In genomic region chr2:93174159-93174558, GRCm38 (mm10) we compare ENCODE assay signal across 14 mouse cellular contexts. TPM values are rescaled to one million over a fixed set of nuclear protein-coding genes. Genes with fewer than 3 reads are reported as not detected.
A peak's percentile ranks its signal among the peaks of the same experiment; 100 is the strongest.
DNase-seq lines count a peak whose midpoint lies in the region; ATAC-seq and TF ChIP-seq lines count a peak whose summit lies in the region.
"Had no signal": no experiment of that assay in that cellular context is flagged by ENCODE, and none has a peak within 500 bp of the region (broad histone marks: within the 10 kb centered on the region; RNA-seq: fewer than 3 reads in every experiment).

No protein-coding gene starts in this region.

- H3K27me3 ChIP-seq in hindbrain, embryonic 11.5 days (ENCODE audit: control insufficient read depth, insufficient read depth, low read length): no peaks in the 10 kb centered on the region; the same call in 1 of the 2 replicates
- H3K27me3 ChIP-seq in hindbrain, embryonic 16.5 days (replicated peaks; ENCODE audit: control insufficient read depth, insufficient read depth, low read length): no peaks in the 10 kb centered on the region
- no peaks in the 10 kb centered on the region for H3K27me3 ChIP-seq in ES-Bruce4 (ENCODE audit: control insufficient read depth, insufficient read depth, low read length, poor library complexity, severe bottlenecking)
- H3K27me3 ChIP-seq: Patski had no signal

- H3K9me3 ChIP-seq in hindbrain, embryonic 11.5 days (ENCODE audit: control insufficient read depth, low read length): no peaks in the 10 kb centered on the region
- no peaks in the 10 kb centered on the region for H3K9me3 ChIP-seq in hindbrain, embryonic 16.5 days (ENCODE audit: control insufficient read depth, low read length)
- no peaks in the 10 kb centered on the region for H3K9me3 ChIP-seq in ES-Bruce4 (replicated peaks; ENCODE audit: control insufficient read depth, insufficient read depth, low read length, poor library complexity, severe bottlenecking)
- H3K9me3 ChIP-seq: heart, embryonic 10.5 days; limb, embryonic 15.5 days had no signal

- TF ChIP-seq POLR2A in ES-Bruce4 (IDR thresholded peaks at IDR 0.05; ENCODE audit: insufficient read depth, low read length): no peak

- H3K4me1 ChIP-seq in hindbrain, embryonic 11.5 days (replicated peaks; ENCODE audit: control insufficient read depth, insufficient read depth, low read length): peaks cover 38% of the 10 kb centered on the region
- H3K4me1 ChIP-seq in hindbrain, embryonic 16.5 days (ENCODE audit: control insufficient read depth, insufficient read depth, low read depth, low read length): peaks cover 36% of the 10 kb centered on the region
- peaks cover 5% of the 10 kb centered on the region for H3K4me1 ChIP-seq in ES-Bruce4 (ENCODE audit: control insufficient read depth, insufficient read depth, low read length)

- H3K4me2 ChIP-seq in hindbrain, embryonic 11.5 days (replicated peaks; ENCODE audit: low read depth, low read length): no peak overlapping the region
- H3K4me2 ChIP-seq in hindbrain, embryonic 16.5 days (ENCODE audit: low read length): no peak overlapping the region
- H3K4me2 ChIP-seq: limb, embryonic 15.5 days had no signal

- peak; percentile 59 for DNase-seq in hindbrain, embryonic 11.5 days (ENCODE audit: low spot score)
- DNase-seq in embryo, embryonic 10.5 days (ENCODE audit: low spot score): peak; percentile 69
- DNase-seq in mesoderm, embryonic 11.5 days (ENCODE audit: low read depth, low spot score): peak; percentile 53
- DNase-seq in layer of hippocampus, postnatal 36 days: no peak
- no peak for DNase-seq in lung, postnatal 25 days (ENCODE audit: low spot score)
- DNase-seq: cerebellum, postnatal 14 days; kidney, postnatal 14 days; lung, adult 2 months; thymus, postnatal 25 days had no signal

- peak; percentile 69 for TF ChIP-seq EP300 in ES-Bruce4 (IDR thresholded peaks at IDR 0.05; ENCODE audit: insufficient read depth, low read depth, low read length)

- no peak overlapping the region for H3K9ac ChIP-seq in hindbrain, embryonic 11.5 days (ENCODE audit: low read depth, low read length)
- no peak overlapping the region for H3K9ac ChIP-seq in hindbrain, embryonic 16.5 days (ENCODE audit: low read depth, low read length)
- H3K9ac ChIP-seq in ES-Bruce4 (ENCODE audit: low read depth, poor library complexity, severe bottlenecking): no peak overlapping the region
- H3K9ac ChIP-seq: limb, embryonic 15.5 days had no signal

- ATAC-seq in hindbrain, embryonic 11.5 days (ENCODE audit: low FRiP score): peak; percentile 41
- no peak for ATAC-seq in hindbrain, embryonic 16.5 days
- ATAC-seq: Patski had no signal

- WGBS in hindbrain, embryonic 11.5 days: 9% methylated on average over 5 of the region's 5 CpGs
- 14% methylated on average over 5 of the region's 5 CpGs for WGBS in hindbrain, embryonic 16.5 days

- H3K4me3 ChIP-seq in hindbrain, embryonic 11.5 days (ENCODE audit: low read depth, low read length): no peak overlapping the region
- no peak overlapping the region for H3K4me3 ChIP-seq in hindbrain, embryonic 16.5 days (ENCODE audit: low read length)
- no peak overlapping the region for H3K4me3 ChIP-seq in ES-Bruce4 (ENCODE audit: low read depth, low read length)
- H3K4me3 ChIP-seq: heart, embryonic 10.5 days; limb, embryonic 15.5 days had no signal

- TF ChIP-seq CTCF in ES-Bruce4 (IDR thresholded peaks at IDR 0.05; ENCODE audit: low read depth, low read length): no peak

- H3K27ac ChIP-seq in hindbrain, embryonic 11.5 days (ENCODE audit: low read depth, low read length): peak overlapping the region; percentile 95
- H3K27ac ChIP-seq in hindbrain, embryonic 16.5 days (ENCODE audit: low read depth, low read length): no peak overlapping the region
- H3K27ac ChIP-seq in ES-Bruce4 (ENCODE audit: insufficient read depth, low read length): no peak overlapping the region
- H3K27ac ChIP-seq: heart, embryonic 10.5 days; limb, embryonic 15.5 days had no signal

- no peaks in the 10 kb centered on the region for H3K36me3 ChIP-seq in hindbrain, embryonic 11.5 days (ENCODE audit: control insufficient read depth, insufficient read depth, low read length)
- H3K36me3 ChIP-seq in hindbrain, embryonic 16.5 days (ENCODE audit: control insufficient read depth, insufficient read depth, low read length): no peaks in the 10 kb centered on the region
- H3K36me3 ChIP-seq in ES-Bruce4 (ENCODE audit: control insufficient read depth, insufficient read depth, low read length, poor library complexity, severe bottlenecking): no peaks in the 10 kb centered on the region
- H3K36me3 ChIP-seq: heart, embryonic 10.5 days; limb, embryonic 15.5 days had no signal

RNA-seq across cellular contexts. Expression of gene Trp53i11, which starts 13.2 kb away (rescaled TPM):
- polyA plus RNA-seq in hindbrain, embryonic 11.5 days (2014; fragmentation: Nextera tagmentation; extraction: Ambion mirVana): 204 and 221 TPM in 2 replicates
- polyA plus RNA-seq in hindbrain, embryonic 16.5 days (2015; fragmentation: Nextera tagmentation; extraction: Ambion mirVana): 74.7 and 123 TPM in 2 replicates
- polyA plus RNA-seq in ES-Bruce4 (2011; ENCODE audit: insufficient read depth, insufficient read length, low read depth, missing spikeins): 31.2 and 33.2 TPM in 2 replicates
- 10 to 100 TPM; 79.8 to 83.2 TPM for total RNA-seq in layer of hippocampus, postnatal 36 days (2021)

Comparison
In these comparisons a context has a peak if more than half of its experiments do, and no peak if none do; other contexts are left out.
1. DNase-seq: peak in hindbrain, embryonic 11.5 days (single experiment), embryo, embryonic 10.5 days (single experiment) and mesoderm, embryonic 11.5 days (single experiment); none in layer of hippocampus, postnatal 36 days (0 of 2) and lung, postnatal 25 days (single experiment).